Mouse (Mus musculus) megakaryocyte-erythroid progenitor cell, adult 5-6 weeks (primary cell): Measurements from ENCODE around the gene Skida1. TPM values are rescaled to one million over a fixed set of nuclear protein-coding genes. Genes with fewer than 3 reads are reported as not detected.
A peak's percentile ranks its signal among the peaks of the same experiment; 100 is the strongest.

Experiments
- ATAC-seq: replicated peaks from 2 replicates; pipeline ENCODE4 v1.8.0; 2016; ENCODE audit warnings: mild to moderate bottlenecking, inconsistent platforms; ENCODE audit not compliant: severe bottlenecking, poor library complexity, low FRiP score, low TSS enrichment
- total RNA-seq, 2 experiments: library from RNA; stranded (forward) in 1 of 2; stranded (reverse) in 1 of 2; fragments of 200-1000, 215-1000 nt in 1 of 2; fragments of >200 nt in 1 of 2; fragmentation: Nextera tagmentation in 1 of 2; gene quantifications; 2 replicates each; pipeline ENCODE4 v1.2.3; 2014 to 2017

The Skida1 gene
- total RNA-seq, 2 experiments from 2014 or later: not detected

DNA sequence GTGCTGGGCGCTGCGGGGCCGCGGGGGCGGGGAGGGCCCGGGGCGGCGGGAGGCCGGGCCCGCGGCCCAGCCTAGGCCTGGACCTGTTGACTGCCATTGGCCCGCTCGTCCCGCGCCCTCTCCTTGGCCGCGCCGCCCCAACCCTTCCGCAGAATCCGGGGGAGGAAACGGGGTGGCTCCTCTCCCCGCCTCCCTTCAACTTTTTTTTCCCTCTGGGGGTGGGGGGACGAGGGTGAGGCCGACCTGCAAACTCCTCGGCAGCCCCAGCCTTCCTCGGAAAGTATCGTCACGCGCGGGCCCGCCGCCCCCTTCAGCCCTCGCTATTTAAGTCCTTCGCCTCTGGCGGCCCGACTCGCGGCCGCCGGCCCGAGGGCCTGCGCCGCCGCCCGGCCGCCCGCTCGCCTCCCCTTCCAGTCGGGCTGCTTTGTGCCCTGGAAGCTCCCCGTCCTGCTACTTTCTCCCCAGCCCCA lies 8.0 kb upstream of the Skida1 start:
- ATAC-seq: peak; percentile 94

DNA sequence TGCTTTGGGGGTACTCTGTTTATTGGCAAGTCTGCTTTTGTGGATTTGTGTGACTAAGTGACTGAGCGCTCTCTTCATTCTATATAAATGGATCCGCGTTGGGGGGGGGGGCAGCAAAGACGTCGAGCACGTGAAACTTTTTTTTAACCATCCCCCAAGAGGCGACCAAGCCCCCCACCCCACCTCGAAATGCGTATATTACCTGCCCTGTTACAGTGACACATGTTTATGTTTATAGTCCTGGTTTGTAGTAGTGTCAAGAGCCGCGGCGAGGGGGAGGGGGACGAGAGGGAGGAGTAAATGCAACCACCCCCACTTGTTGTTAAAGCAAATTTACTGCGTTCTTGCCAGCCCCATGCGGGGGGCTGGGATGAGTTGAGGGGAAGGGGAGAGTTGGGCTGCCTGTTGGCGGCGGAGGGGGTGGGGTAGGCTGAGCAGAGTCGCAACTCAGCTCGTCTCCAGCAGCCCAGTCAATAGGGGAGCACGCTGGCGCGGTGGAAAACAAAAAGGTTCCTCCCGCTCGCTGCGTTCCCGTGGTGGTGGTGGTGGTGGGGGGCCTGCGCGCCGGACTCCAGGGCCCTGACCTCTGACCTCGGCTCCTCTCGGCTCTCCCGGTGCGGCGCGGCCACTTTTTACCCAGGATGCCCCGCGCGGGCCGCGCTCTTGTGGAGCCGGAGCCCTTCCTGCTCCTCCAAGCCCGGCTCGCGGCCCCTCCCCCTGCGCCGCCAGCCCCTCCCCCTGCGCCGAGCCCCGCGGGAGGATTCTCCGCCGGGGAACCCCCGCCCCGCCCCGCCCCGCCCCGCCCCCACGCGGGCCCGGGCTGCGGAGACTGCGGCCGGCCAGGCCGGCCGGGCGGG lies 7.3 kb upstream of the Skida1 start:
- ATAC-seq: peak; percentile 72

DNA sequence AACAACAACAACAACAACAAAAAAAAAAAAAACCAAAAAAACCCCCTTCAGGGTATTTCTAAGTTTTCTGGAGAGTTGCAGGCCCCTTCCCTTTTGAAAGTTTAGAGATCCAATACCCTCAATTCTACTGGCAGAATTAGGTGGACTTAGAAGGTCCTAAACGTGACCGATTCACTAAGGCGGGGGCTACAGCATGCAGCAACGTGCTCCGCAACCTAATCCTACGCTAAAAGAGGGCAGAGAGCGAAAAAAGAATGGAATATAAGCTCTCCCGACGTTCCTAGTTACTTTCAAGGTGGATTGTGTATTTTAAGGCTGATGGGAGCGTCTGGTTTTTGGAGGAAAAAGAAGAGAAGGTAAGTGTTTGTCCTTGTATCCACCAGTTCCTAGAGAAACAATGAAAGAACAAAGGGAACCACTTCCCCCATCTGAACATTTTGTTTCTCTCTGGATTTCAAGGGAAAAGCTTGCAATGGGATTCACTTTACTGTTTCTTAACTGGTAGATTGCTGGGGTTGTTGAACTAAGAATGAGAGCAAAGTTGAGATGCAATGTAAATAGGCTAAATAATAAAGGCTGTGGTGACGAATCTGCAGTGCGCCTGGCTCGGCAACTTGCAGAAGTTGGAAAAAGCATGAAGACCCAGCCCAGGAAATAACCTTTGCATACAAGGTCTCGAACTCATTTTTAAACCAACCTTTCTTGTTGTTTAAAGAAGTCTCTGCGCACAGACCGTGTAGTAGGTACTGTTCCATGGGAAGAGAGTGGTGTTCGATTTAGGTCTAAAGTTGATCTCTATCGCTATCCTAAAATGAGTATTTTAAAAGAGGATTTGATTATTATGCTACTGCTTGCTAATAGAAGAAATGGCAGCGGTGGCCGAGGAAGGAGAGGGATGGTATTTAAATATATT lies 6.4 kb upstream of the Skida1 start, which contains the start of gene Mllt10:
TSS of gene Mllt10 (plus strand) at position 222 of the 913 bp plus-strand sequence.
- no peak for ATAC-seq

DNA sequence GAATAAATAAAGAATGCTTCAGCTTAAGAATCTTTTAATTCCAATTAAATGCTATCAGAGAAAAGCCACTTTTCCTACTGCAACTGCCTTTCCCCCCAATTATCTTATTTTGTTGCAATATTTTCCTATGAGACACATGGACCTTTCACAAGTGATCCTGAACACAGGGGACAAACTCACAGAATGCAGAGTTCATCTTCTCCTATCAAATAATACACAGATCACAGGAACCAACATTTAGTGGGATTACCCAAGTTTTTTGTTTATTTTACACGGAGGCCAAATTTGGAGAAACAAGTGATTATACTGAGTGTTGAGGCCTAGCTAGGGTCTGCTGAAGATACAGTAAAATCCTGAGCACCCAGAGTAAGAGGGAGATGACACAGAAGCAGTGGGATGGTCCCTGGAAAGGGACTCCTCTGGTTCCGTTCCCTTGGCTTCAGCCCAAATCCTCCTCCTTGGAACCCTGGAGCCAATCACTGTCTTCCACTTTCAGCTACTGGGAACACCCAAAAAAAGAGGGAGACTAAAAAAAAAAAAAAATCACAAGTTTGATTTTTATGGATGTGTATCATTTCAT lies 5.2 kb upstream of the Skida1 start:
- ATAC-seq: no peak

DNA sequence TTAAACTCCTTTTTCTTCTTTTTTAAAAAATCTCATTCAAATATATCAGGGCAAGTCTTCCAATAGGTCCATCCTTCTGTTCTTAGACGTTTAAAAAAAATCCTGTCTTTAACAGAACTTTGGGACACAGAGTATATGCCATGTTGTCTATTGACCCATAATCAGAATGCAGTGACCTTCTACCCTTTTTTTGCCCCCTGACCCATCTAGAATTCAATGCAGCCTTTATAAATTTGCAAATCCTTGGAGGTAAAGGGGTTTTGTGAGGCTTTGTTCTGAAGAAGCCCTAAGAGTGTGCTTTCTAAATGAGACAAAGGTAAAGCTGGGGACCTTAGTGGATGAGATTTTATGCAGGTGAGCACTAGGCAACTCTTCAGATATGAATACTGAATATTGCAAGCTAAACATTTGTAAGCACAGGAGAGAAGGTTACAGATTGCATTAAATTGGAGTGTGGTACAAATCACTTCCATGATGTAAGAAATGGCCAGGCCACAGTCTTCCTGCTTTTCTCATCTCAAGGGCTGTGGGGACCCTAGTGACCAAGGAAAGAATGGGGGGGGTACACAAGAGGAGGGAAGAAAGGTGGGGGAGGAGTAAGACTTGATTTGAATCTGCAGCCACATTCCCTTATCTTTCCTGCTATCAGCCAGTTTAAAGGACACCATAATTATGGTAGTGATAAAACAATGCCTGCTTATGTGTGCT lies 4.5 kb upstream of the Skida1 start:
- ATAC-seq: no peak

DNA sequence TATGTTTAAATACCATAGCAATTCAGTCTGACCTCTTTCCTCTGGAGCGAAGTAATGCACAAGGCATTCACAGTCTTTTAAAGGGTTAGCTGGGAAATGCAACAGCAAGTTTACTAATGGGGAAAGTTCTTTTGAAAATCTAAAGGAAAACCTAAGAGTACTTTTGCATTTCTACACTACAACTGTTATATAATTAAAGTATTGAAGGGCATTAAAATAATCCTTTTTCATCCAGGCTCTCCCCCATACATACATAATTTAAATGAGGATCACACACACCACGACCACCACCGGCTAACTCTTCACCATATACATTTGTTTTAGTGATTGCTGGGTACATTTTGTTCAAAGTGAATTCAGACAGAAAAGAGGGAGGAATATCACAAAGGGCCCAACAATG lies 3.7 kb upstream of the Skida1 start:
- ATAC-seq: no peak

DNA sequence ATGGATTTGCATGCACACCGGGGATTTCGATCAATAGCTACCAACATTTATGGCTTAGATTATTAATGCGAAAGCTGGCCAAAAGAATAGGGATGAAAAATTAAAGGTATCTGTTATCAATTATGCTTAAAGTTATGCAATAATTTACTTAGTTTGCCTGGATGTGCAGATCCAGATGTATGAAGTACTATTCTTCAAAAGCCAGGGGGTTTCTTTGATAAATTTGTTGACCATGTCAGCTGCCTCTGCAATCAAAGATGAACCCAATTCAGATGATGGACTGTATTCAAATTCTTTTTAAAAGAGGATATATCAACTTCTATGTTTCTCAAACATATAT lies 3.0 kb upstream of the Skida1 start:
- ATAC-seq: no peak

DNA sequence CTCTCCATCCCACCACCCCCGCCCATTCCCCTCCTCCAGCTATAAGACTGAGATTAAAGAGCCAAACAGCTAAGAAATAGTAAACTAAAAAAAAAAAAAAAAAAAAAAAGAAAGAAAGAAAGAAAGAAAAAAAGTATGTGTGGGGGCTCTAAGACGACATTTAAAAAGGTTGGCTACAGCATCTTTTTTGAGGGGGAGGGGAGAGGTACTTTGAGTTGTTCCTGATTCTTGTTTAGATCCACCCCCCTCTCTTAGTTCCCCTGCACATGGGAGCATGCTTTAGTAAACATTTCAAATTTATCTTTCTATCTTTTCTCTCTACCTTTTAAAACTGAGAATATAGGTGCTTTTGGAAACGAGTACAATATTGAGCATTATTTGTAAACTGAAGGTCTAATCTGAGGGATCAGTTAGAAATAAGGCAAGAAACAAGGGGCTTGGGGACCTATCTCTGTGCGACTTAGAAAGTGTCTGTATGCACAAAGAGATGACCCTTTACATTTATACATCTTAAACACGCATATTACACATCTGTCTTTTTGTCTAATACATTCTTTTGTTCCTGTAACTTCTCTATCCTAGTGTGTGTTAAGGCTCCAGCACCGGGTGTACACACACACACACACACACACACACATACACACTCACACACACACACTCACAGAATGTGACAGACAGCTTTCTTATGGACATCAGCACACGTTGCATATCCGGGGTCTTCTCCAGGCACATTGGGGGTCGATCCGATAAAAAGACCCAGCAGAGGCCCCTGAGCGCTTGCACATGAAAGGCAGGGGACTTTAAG lies 2.4 kb upstream of the Skida1 start:
- ATAC-seq: no peak

DNA sequence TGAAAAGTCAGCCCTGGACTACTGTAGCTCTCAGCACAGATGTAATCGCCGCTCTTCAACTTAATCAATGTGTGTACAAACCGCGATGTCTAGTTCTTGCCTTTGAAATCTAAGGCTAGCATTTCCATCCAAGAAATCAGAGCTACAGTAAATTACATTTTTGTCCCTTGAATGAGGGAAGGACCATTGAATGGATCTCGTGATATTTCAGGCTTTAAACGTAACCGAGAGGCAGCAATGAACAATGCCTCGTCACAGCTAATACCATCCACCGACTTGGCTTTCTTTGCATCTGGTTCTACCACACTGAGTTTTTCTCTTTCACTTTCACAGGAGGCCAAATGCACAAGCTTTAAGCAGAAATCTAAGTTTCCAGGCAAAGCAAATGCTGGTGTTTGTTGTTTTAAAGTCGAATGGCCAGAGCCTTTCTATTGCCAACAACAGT lies 1.7 kb upstream of the Skida1 start:
- ATAC-seq: no peak

DNA sequence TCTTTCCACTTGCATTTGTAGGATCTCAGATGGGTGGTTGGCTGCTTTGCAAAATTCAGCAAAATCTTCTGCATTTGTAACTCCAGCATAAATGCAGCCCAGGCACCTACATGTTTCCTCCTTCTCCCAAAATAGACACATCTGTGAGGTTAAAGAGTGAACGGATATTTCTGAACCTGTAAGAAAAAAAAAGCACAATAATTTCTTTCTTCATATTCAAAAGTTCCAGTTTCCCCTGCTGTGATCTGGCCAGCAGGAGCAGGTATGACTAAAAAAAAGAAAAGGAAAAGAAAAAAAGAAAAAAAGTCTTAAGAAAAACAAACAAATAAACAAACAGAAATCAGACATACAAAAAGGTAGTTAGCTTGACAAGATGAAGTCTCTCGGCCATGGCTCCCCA lies 1.2 kb upstream of the Skida1 start:
- ATAC-seq: no peak

DNA sequence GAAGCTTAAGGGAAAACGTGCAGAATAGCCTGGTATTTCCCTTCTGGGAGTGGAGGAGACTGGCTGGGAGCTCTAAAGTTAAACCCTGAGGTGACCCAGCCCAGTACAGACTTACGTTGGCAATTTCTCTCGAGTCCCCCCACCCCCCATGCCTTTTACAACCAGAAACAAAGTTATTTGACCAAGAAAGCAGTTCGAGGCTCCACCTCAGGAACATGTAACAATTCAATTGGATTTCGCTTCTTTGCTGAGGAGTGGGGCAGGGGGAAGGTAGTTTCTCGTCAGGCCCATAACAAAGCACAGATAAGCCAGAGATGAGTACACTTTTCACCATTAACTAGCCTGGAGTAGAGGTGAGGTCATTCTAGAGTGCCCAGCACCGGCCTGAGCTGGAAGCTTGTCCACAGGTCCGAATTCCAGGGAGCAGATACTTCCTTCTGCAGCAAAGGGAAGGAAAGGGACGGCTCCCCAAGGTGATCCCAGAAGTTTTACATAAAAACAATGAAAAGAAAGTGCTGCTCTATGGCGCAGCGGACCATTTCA lies 499 bp upstream of the Skida1 start:
- no peak for ATAC-seq

DNA sequence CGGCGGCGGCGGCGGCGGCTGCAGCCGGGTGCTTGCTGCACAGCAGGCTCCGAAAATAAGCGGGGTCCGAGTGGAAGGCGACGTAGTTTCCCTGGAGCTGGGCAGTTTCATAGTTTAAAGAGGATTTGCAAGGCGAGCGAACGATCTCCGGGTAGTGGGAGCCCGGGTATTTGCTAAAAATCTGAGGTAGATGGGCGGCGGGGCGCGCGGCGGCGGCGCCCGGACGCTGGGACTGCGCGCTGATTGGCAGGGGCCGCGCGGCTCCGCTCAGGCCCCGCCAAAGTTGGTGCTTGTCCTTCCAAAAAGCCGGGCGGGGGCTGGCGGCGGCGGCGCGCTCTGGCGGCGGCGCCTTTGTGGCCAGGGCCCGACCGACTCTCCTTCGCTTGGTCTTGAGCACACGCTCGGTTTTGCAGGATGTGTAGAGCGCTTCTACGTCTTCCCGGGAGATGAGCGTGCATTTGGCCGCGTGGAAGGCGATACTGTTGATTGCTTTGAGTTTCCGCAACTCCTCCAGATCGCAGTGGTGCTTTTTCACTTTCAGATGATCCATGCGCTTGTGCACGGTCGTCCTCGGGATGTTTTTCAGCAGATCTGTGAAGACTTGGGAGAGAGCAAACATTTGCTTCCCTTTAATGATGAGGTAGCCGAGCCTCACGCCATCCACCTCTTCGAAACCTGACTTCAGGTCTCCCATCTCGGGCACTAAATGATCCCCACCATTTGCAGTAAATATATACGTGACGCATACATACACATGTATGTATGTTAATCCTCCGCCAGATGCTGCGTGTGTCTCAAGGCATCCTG lies 1.0 kb downstream of the Skida1 start:
- peak; percentile 42 for ATAC-seq

DNA sequence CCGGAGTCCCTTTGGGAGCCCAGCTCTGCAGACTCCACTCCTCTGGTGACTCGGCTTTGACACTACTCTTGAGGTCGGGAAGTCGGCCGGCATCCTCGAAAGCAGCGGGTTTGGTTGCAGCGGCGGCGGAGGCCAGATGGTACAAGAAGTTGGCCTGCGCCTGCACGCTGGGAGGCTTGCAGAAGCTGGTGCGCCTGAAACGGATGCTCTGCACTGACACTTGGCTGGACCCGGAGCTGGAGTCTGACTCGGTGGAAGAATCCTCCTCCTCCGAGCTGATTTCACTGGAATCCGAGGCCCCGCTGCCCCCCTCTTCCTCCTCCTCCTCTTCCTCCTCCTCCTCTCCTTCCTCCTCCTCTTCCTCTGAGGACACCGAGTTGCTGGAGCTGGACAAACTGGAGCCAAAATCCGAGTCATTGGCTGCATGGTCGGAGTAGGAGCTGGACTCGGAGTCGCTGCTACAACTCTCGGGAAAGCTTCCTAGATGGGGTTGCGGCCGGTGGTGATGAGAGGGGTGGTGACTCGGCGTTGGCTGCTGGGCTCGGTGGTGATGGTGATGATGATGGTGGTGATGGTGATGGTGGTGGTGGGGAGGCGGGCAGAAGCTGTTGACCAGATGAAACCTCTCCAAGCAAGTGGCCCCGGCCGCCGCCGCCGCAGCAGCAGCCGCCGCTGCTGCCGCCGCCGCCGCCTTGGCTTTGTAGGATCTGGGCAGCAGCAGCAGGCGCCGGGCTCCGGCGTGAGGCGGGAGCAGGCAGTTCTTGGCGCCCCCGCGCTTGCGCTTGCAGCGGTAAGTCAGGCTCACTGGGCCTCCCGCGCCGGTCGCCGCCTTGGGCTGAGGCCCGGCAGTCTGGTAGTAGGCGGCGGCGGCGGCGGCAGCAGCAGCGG lies 1.8 kb downstream of the Skida1 start:
- ATAC-seq: peak; percentile 34; the same call in 1 of the 2 replicates

DNA sequence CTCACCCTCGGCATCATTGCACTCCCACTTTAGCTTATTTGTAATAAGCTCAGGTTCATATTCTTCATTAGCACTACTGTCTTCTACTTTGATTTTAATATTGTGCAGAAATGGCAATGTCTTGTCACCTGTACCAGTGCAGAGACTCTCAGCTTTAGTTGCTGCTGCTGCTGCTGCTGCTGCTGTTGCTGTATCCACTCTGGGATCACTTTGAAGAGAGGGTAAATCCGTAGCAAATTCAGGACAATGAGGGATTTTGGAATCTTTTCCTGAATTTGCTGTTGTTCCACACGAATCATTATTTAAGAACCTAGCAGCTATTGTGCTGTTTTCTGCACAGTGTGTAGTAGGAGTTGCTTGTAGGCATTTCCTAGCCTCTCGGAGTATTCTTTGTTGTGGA lies 2.7 kb downstream of the Skida1 start:
- no peak for ATAC-seq

DNA sequence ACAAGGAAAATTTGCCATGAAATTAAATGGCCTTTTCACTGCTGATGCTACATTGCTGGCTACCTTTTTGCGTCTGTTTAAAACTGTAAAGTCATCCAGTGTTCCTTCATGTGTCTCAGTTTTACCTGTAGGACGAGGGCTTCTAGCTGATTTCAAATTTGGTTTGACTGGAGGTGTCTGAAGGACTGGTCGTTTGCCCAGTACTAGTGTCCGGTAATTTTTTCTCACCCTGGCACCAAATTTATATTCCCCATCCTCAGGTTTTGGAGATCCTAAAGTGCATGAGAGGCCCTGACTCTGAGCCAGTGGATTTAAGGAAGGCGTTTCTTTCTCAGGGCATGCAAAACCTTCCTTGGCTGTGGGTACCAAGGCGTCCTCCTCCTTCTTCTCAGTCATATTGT lies 3.1 kb downstream of the Skida1 start:
- ATAC-seq: no peak

DNA sequence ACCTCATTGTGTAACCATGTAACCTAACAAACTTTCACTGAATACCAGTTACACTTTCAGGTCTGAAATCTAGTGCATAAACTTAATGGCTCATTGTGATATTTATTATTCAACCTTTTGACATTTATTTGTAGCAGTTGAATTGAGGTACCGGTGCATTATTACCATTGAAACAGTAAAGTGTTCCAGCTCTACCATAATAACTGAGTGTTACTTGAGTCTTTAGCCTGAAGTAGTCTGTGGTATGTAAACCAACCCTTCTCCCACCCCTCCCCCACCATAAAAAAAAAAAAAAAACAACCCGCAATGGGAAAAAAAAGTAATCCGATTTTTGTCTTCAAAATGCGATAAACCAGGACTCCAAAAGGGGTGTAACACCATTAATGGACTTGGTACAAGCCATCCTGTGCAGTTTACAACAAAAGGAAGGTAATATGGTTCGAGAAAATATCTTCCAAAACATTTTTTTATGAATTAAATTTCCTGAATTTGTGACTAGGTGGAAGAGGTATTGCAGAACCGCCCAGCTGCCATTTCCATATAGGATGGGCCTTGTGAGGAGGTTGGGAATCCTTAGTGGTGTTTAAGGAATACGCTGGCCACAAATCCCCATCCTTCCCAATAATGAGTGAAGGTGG lies 3.6 kb downstream of the Skida1 start:
- no peak for ATAC-seq
